Mouse (Mus musculus) ES-Bruce4 (cell line): ENCODE data around the gene Eif2b1. TPM values are rescaled to one million over a fixed set of nuclear protein-coding genes. Genes with fewer than 3 reads are reported as not detected.
"Not testable (repeated sequence)": the region's sequence is repeated elsewhere in the genome, so short reads cannot be mapped to it uniquely, and the experiment has no call there.

ENCODE experiments used
- H3K27ac ChIP-seq: 2 replicates; pipeline ENCODE4 v1.5.1; 2012; ENCODE audit warnings: low read length, inconsistent platforms; ENCODE audit not compliant: insufficient read depth
- H3K27me3 ChIP-seq: 2 replicates; pipeline ENCODE4 v1.6.1; 2012; ENCODE audit warnings: mild to moderate bottlenecking, low read length, inconsistent platforms; ENCODE audit not compliant: control insufficient read depth, poor library complexity, insufficient read depth, severe bottlenecking
- H3K36me3 ChIP-seq: 2 replicates; pipeline ENCODE4 v1.6.1; 2012; ENCODE audit warnings: inconsistent platforms, mild to moderate bottlenecking, low read length, moderate library complexity; ENCODE audit not compliant: control insufficient read depth, poor library complexity, insufficient read depth, severe bottlenecking
- H3K4me1 ChIP-seq: one replicate; pipeline ENCODE4 v1.8.1; 2011; ENCODE audit warnings: low read length; ENCODE audit not compliant: control insufficient read depth, insufficient read depth
- H3K4me3 ChIP-seq: 2 replicates; pipeline ENCODE4 v1.5.1; 2011; ENCODE audit warnings: low read depth, mild to moderate bottlenecking, low read length
- H3K9ac ChIP-seq: 2 replicates; pipeline ENCODE4 v1.6.1; 2012; ENCODE audit warnings: low read depth, mild to moderate bottlenecking, inconsistent platforms; ENCODE audit not compliant: poor library complexity, severe bottlenecking
- H3K9me3 ChIP-seq: replicated peaks from 2 replicates; pipeline ENCODE4 v1.6.1; 2012; ENCODE audit warnings: mild to moderate bottlenecking, low read length, inconsistent platforms; ENCODE audit not compliant: control insufficient read depth, poor library complexity, insufficient read depth, severe bottlenecking
- CTCF ChIP-seq: IDR thresholded peaks from one replicate; pipeline ENCODE4 v1.8.1; 2011; ENCODE audit warnings: low read depth, low read length
- EP300 ChIP-seq: IDR thresholded peaks from 2 replicates; pipeline ENCODE4 v1.6.1; 2011; ENCODE audit warnings: low read depth, low read length; ENCODE audit not compliant: insufficient read depth
- POLR2A ChIP-seq: IDR thresholded peaks from one replicate; pipeline ENCODE4 v1.8.1; 2011; ENCODE audit warnings: low read length; ENCODE audit not compliant: insufficient read depth
- polyA plus RNA-seq: library from polyadenylated mRNA; stranded (reverse); fragments of >200 nt; gene quantifications from 2 replicates; pipeline ENCODE4 v1.2.4, GENCODE M21; 2011; ENCODE audit warnings: low read depth; ENCODE audit not compliant: missing spikeins, insufficient read depth, insufficient read length

The Eif2b1 gene
- polyA plus RNA-seq, 1 experiment = 57.1 TPM

GRCm38 (mm10) chr5:124610965-124611364 lies 32.0 kb upstream of the Eif2b1 start:
- Histone ChIP-seq H3K36me3 (no peaks in the 10 kb centered on the region), H3K9ac (peak overlapping the region; percentile 54), H3K9me3 (no peaks in the 10 kb centered on the region), H3K27ac (no peak overlapping the region), H3K27me3 (no peaks in the 10 kb centered on the region), H3K4me1 (peaks cover 2% of the 10 kb centered on the region), H3K4me3 (peak overlapping the region; percentile 48)
- peak; percentile 59; the same call in 1 of the 2 replicates for TF ChIP-seq EP300
- TF ChIP-seq CTCF = peak; percentile 92
- TF ChIP-seq POLR2A = no peak

- no peaks in the 10 kb centered on the region for H3K27me3 ChIP-seq
- no peaks in the 10 kb centered on the region for H3K36me3 ChIP-seq
- H3K4me3 ChIP-seq = no peak overlapping the region
- no peak overlapping the region for H3K9ac ChIP-seq
- no peaks in the 10 kb centered on the region for H3K4me1 ChIP-seq
- TF ChIP-seq CTCF (no peak), POLR2A (no peak), EP300 (no peak)
- H3K9me3 ChIP-seq = no peaks in the 10 kb centered on the region
- no peak overlapping the region for H3K27ac ChIP-seq
Observed at GRCm38 (mm10) chr5:124605041-124605622, 26.2 kb upstream of the Eif2b1 start.

GRCm38 (mm10) chr5:124604296-124604695 lies 25.4 kb upstream of the Eif2b1 start:
- Histone ChIP-seq H3K4me1 (no peaks in the 10 kb centered on the region), H3K27ac (no peak overlapping the region), H3K27me3 (no peaks in the 10 kb centered on the region), H3K9me3 (no peaks in the 10 kb centered on the region), H3K36me3 (no peaks in the 10 kb centered on the region), H3K9ac (no peak overlapping the region), H3K4me3 (no peak overlapping the region)
- TF ChIP-seq EP300 = no peak

- no peaks in the 10 kb centered on the region for H3K4me1 ChIP-seq
- H3K9me3 ChIP-seq = no peaks in the 10 kb centered on the region
- no peak for TF ChIP-seq EP300
- TF ChIP-seq POLR2A = no peak
- peak; percentile 49 for TF ChIP-seq CTCF
- H3K27ac ChIP-seq = no peak overlapping the region
- H3K36me3 ChIP-seq = no peaks in the 10 kb centered on the region
- H3K27me3 ChIP-seq = no peaks in the 10 kb centered on the region
- no peak overlapping the region for H3K4me3 ChIP-seq
- no peak overlapping the region for H3K9ac ChIP-seq
Observed at GRCm38 (mm10) chr5:124602349-124602748, 23.4 kb upstream of the Eif2b1 start.

GRCm38 (mm10) chr5:124599726-124600125 lies 20.8 kb upstream of the Eif2b1 start:
- not testable (repeated sequence) for H3K36me3 ChIP-seq, H3K4me3 ChIP-seq, H3K27me3 ChIP-seq, H3K9ac ChIP-seq, H3K27ac ChIP-seq, H3K9me3 ChIP-seq, H3K4me1 ChIP-seq

GRCm38 (mm10) chr5:124598224-124599174 lies 19.6 kb upstream of the Eif2b1 start:
- 0 out of 2 replicates have a peak, but pooled peaks cover 5% of the 10 kb centered on the region for H3K36me3 ChIP-seq
- H3K9ac ChIP-seq = peak overlapping the region; percentile 30; the same call in 1 of the 2 replicates
- no peak overlapping the region for H3K27ac ChIP-seq
- H3K27me3 ChIP-seq = no peaks in the 10 kb centered on the region
- H3K9me3 ChIP-seq = no peaks in the 10 kb centered on the region
- H3K4me1 ChIP-seq = no peaks in the 10 kb centered on the region
- TF ChIP-seq POLR2A (no peak), EP300 (no peak), CTCF (no peak)
- H3K4me3 ChIP-seq = peak overlapping the region; percentile 71
